Mouse (Mus musculus) heart, postnatal 0 days (tissue): Measurements from ENCODE around the gene Cdh22. TPM values are rescaled to one million over a fixed set of nuclear protein-coding genes. Genes with fewer than 3 reads are reported as not detected.

ENCODE experiments used
- ATAC-seq: fragments of 200-750 bp; cut with Nextera tagmentation; 2 replicates; pipeline ENCODE4 v1.8.0; 2017; ENCODE audit warnings: low read depth, moderate number of reproducible peaks, moderate library complexity; ENCODE audit not compliant: insufficient read depth
- DNase-seq: peaks from one replicate; pipeline ENCODE4 v3.0.0-alpha.2; 2016; ENCODE audit warnings: low spot score
- H3K27ac ChIP-seq: fragments of 300-500 bp; sonication (generic); 2 replicates; pipeline ENCODE4 v1.5.1; 2014; ENCODE audit warnings: low read depth, mild to moderate bottlenecking
- H3K27me3 ChIP-seq: fragments of 300-500 bp; sonication (generic); 2 replicates; pipeline ENCODE4 v1.6.1; 2014; ENCODE audit warnings: low read length, mixed read lengths; ENCODE audit not compliant: control insufficient read depth, insufficient read depth
- H3K36me3 ChIP-seq: fragments of 300-500 bp; sonication (generic); replicated peaks from 2 replicates; pipeline ENCODE4 v1.6.1; 2014; ENCODE audit warnings: low read length, mixed read lengths; ENCODE audit not compliant: control insufficient read depth, insufficient read depth
- H3K4me1 ChIP-seq: fragments of 300-500 bp; sonication (generic); 2 replicates; pipeline ENCODE4 v1.6.1; 2014; ENCODE audit warnings: antibody characterized with exemption; ENCODE audit not compliant: control insufficient read depth, insufficient read depth
- H3K4me2 ChIP-seq: fragments of 300-500 bp; sonication (generic); 2 replicates; pipeline ENCODE4 v1.6.1; 2014; ENCODE audit warnings: low read depth, mild to moderate bottlenecking, low read length, moderate library complexity
- H3K4me3 ChIP-seq: fragments of 300-500 bp; sonication (generic); 2 replicates; pipeline ENCODE4 v1.5.1; 2014; ENCODE audit warnings: low read depth, low read length
- H3K9ac ChIP-seq: fragments of 300-500 bp; sonication (generic); replicated peaks from 2 replicates; pipeline ENCODE4 v1.6.1; 2014; ENCODE audit warnings: low read depth, low read length, mixed read lengths
- H3K9me3 ChIP-seq: fragments of 300-500 bp; sonication (generic); replicated peaks from 2 replicates; pipeline ENCODE4 v1.6.1; 2016; ENCODE audit warnings: low read length; ENCODE audit not compliant: control insufficient read depth
- CTCF ChIP-seq: IDR thresholded peaks from 2 replicates; pipeline ENCODE4 v1.5.1; 2016; ENCODE audit warnings: antibody characterized with exemption, control low read depth, low read depth
- EP300 ChIP-seq: IDR thresholded peaks from 2 replicates; pipeline ENCODE4 v1.6.1; 2016; ENCODE audit warnings: antibody characterized with exemption, low read depth
- WGBS: fragments of 180-500 bp; shearing (Covaris S2); extraction: QIAGEN DNeasy Blood & Tissue Kit; methylation state at CpG from one replicate; pipeline ENCODE4 v1.1.7; 2014; 5-methylcytosine and 5-hydroxymethylcytosine counted together
- polyA plus RNA-seq: library from polyadenylated mRNA; unstranded; fragments of >200 nt; fragmentation: Nextera tagmentation; extraction: Ambion mirVana; gene quantifications from 2 replicates; pipeline ENCODE4 v1.2.1, GENCODE M21; 2015
- total RNA-seq: library from RNA; depleted of rRNA; stranded (reverse); fragments of >200 nt; gene quantifications from 2 replicates; pipeline ENCODE4 v1.2.3, GENCODE M21; 2014; ENCODE audit warnings: low replicate concordance

The Cdh22 gene
- total and polyA plus RNA-seq, 2 experiments from 2014 or later: 0.04 to 0.05 TPM

- no peak for DNase-seq
- TF ChIP-seq CTCF (no peak), EP300 (no peak)
Measured at GRCm38 (mm10) chr2:165240371-165240770, 5.7 kb upstream of the Cdh22 start.

GRCm38 (mm10) chr2:165239533-165240144, 5.0 kb upstream of the Cdh22 start:
- Histone ChIP-seq H3K4me1 (peaks cover 5% of the 10 kb centered on the region; the same call in 1 of the 2 replicates), H3K27ac (no peak overlapping the region), H3K4me3 (no peak overlapping the region), H3K9ac (no peak overlapping the region), H3K4me2 (no peak overlapping the region), H3K36me3 (no peaks in the 10 kb centered on the region), H3K9me3 (no peaks in the 10 kb centered on the region), H3K27me3 (peaks cover 93% of the 10 kb centered on the region)
- DNase-seq (no peak), ATAC-seq (no peak)
- TF ChIP-seq EP300 (no peak), CTCF (no peak)
- 13% methylated on average over 15 of the region's 15 CpGs for WGBS

More at GRCm38 (mm10) chr2:165240371-165240770, 5.7 kb upstream of the Cdh22 start:
- H3K9ac ChIP-seq: no peak overlapping the region
- no peaks in the 10 kb centered on the region for H3K36me3 ChIP-seq
- no peak overlapping the region for H3K27ac ChIP-seq
- no peak overlapping the region for H3K4me3 ChIP-seq
- no peaks in the 10 kb centered on the region for H3K4me1 ChIP-seq
- peaks cover 89% of the 10 kb centered on the region for H3K27me3 ChIP-seq
- H3K9me3 ChIP-seq: no peaks in the 10 kb centered on the region
- H3K4me2 ChIP-seq: no peak overlapping the region
- 8% methylated on average over 8 of the region's 8 CpGs for WGBS
- no peak for ATAC-seq

- Histone ChIP-seq H3K9ac (no peak overlapping the region), H3K4me3 (no peak overlapping the region), H3K36me3 (no peaks in the 10 kb centered on the region), H3K4me2 (no peak overlapping the region), H3K27ac (no peak overlapping the region), H3K9me3 (no peaks in the 10 kb centered on the region), H3K27me3 (peaks cover 97% of the 10 kb centered on the region), H3K4me1 (peaks cover 6% of the 10 kb centered on the region; the same call in 1 of the 2 replicates)
- 11% methylated on average over 12 of the region's 12 CpGs for WGBS
- TF ChIP-seq EP300 (no peak), CTCF (no peak)
- DNase-seq (no peak), ATAC-seq (no peak)
Measured at GRCm38 (mm10) chr2:165238416-165239145, 3.9 kb upstream of the Cdh22 start.

- H3K4me3 ChIP-seq: peak overlapping the region; percentile 57
- H3K9ac ChIP-seq: 0 out of 2 replicates have a peak overlapping the region, but pooled peaks have one; percentile 6
- WGBS: 1% methylated on average over 21 of the region's 41 CpGs
- ATAC-seq (peak; percentile 23; the same call in 1 of the 2 replicates), DNase-seq (no peak)
- H3K27ac ChIP-seq: no peak overlapping the region
- TF ChIP-seq EP300 (no peak), CTCF (no peak)
- peaks cover 7% of the 10 kb centered on the region; the same call in 1 of the 2 replicates for H3K4me1 ChIP-seq
- H3K27me3 ChIP-seq: peaks cover 96% of the 10 kb centered on the region
- H3K4me2 ChIP-seq: peak overlapping the region; percentile 93
- H3K9me3 ChIP-seq: no peaks in the 10 kb centered on the region
- no peaks in the 10 kb centered on the region for H3K36me3 ChIP-seq
Measured at GRCm38 (mm10) chr2:165234291-165234612, 401 bp downstream of the Cdh22 start.

GRCm38 (mm10) chr2:165233491-165234290, 962 bp downstream of the Cdh22 start:
- H3K4me2 ChIP-seq: peak overlapping the region; percentile 93
- peaks cover 95% of the 10 kb centered on the region for H3K27me3 ChIP-seq
- no peaks in the 10 kb centered on the region for H3K36me3 ChIP-seq
- peak overlapping the region; percentile 57 for H3K4me3 ChIP-seq
- peak; percentile 39 for TF ChIP-seq CTCF
- no peak for TF ChIP-seq EP300
- no peak overlapping the region for H3K9ac ChIP-seq
- no peak overlapping the region for H3K27ac ChIP-seq
- ATAC-seq (0 out of 2 replicates have a peak, but pooled peaks have one; percentile 4), DNase-seq (no peak)
- no peaks in the 10 kb centered on the region for H3K9me3 ChIP-seq
- H3K4me1 ChIP-seq: peaks cover 7% of the 10 kb centered on the region; the same call in 1 of the 2 replicates
- WGBS: 2% methylated on average over 65 of the region's 82 CpGs
